Mouse (Mus musculus) mature B cell (primary cell): Measurements from ENCODE around the gene Dapk1.
"Not testable (repeated sequence)": the region's sequence is repeated elsewhere in the genome, so short reads cannot be mapped to it uniquely, and the experiment has no call there.

ENCODE experiments used
- in situ Hi-C: fragments of 300-500 bp; cut with MboI; formaldehyde crosslinking; loops from 2 replicates; pipeline ENCODE4 v1.14.3; 2019

Gene Dapk1

GRCm38 (mm10) chr13:60601436-60602415, at the start of gene Dapk1:
Gene Dapk1, plus strand, starts transcription at chr13:60601947.
- in situ Hi-C loops: no loop called here

GRCm38 (mm10) chr13:60553326-60553725, 48.4 kb upstream of the Dapk1 start:
- in situ Hi-C loops: no loop called here

- in situ Hi-C loops: no loop called here
These were observed 45.3 kb upstream of the Dapk1 start for GRCm38 (mm10) chr13:60556476-60556875.

GRCm38 (mm10) chr13:60556911-60557310, 44.8 kb upstream of the Dapk1 start:
- in situ Hi-C loops: no loop called here

GRCm38 (mm10) chr13:60564303-60564702, 37.4 kb upstream of the Dapk1 start:
- in situ Hi-C loops: no loop called here

- in situ Hi-C loops: no loop called here
These were observed 32.7 kb upstream of the Dapk1 start for GRCm38 (mm10) chr13:60568934-60569548.

GRCm38 (mm10) chr13:60569549-60569941, 32.2 kb upstream of the Dapk1 start:
- in situ Hi-C loops: no loop called here

GRCm38 (mm10) chr13:60573541-60573940, 28.2 kb upstream of the Dapk1 start:
- in situ Hi-C loops: no loop called here

GRCm38 (mm10) chr13:60573971-60574370, 27.8 kb upstream of the Dapk1 start:
- in situ Hi-C loops: no loop called here

- in situ Hi-C loops: no loop called here
These were observed 23.2 kb upstream of the Dapk1 start for GRCm38 (mm10) chr13:60578541-60578940.

- in situ Hi-C loops: no loop called here
These were observed 6.9 kb upstream of the Dapk1 start for GRCm38 (mm10) chr13:60594866-60595265.

GRCm38 (mm10) chr13:60595519-60595918, 6.2 kb upstream of the Dapk1 start:
- in situ Hi-C loops: no loop called here

GRCm38 (mm10) chr13:60602416-60603251, 887 bp downstream of the Dapk1 start:
- in situ Hi-C loops: no loop called here

GRCm38 (mm10) chr13:60603252-60603562, 1.5 kb downstream of the Dapk1 start:
- in situ Hi-C loops: no loop called here

GRCm38 (mm10) chr13:60607411-60607810, 5.7 kb downstream of the Dapk1 start:
- in situ Hi-C loops: no loop called here

- in situ Hi-C loops: no loop called here
These were observed 6.8 kb downstream of the Dapk1 start for GRCm38 (mm10) chr13:60608411-60609046.

GRCm38 (mm10) chr13:60609234-60609633, 7.5 kb downstream of the Dapk1 start:
- in situ Hi-C loops: no loop called here

- in situ Hi-C loops: no loop called here
These were observed 8.8 kb downstream of the Dapk1 start for GRCm38 (mm10) chr13:60610558-60610957.

GRCm38 (mm10) chr13:60610971-60611370, 9.2 kb downstream of the Dapk1 start:
- in situ Hi-C loops: not testable (repeated sequence)

- in situ Hi-C loops: no loop called here
These were observed 10.4 kb downstream of the Dapk1 start for GRCm38 (mm10) chr13:60612160-60612559.

GRCm38 (mm10) chr13:60614154-60614553, 12.4 kb downstream of the Dapk1 start:
- in situ Hi-C loops: no loop called here
